Mouse (Mus musculus) limb, embryonic 15.5 days (tissue): ENCODE measurements around the gene Gm49333. TPM values are rescaled to one million over a fixed set of nuclear protein-coding genes. Genes with fewer than 3 reads are reported as not detected.

Experiments
- ATAC-seq: fragments of 200-750 bp; cut with Nextera tagmentation; 2 replicates; pipeline ENCODE4 v1.8.0; 2017; ENCODE audit warnings: low read depth, moderate TSS enrichment; ENCODE audit not compliant: insufficient number of reproducible peaks, low FRiP score, low TSS enrichment
- H3K27ac ChIP-seq: fragments of 300-500 bp; sonication (generic); 2 replicates; pipeline ENCODE4 v1.5.1; 2015; ENCODE audit warnings: moderate library complexity, mild to moderate bottlenecking, inconsistent platforms
- H3K27me3 ChIP-seq: fragments of 300-500 bp; sonication (generic); 2 replicates; pipeline ENCODE4 v1.6.1; 2015; ENCODE audit warnings: inconsistent platforms
- H3K36me3 ChIP-seq: fragments of 300-500 bp; sonication (generic); 2 replicates; pipeline ENCODE4 v1.6.1; 2015; ENCODE audit warnings: inconsistent platforms
- H3K4me1 ChIP-seq: fragments of 300-500 bp; sonication (generic); 2 replicates; pipeline ENCODE4 v1.6.1; 2015; ENCODE audit warnings: inconsistent platforms
- H3K4me2 ChIP-seq: fragments of 300-500 bp; sonication (generic); 2 replicates; pipeline ENCODE4 v1.6.1; 2015; ENCODE audit warnings: mild to moderate bottlenecking, inconsistent platforms
- H3K4me3 ChIP-seq: fragments of 300-500 bp; sonication (generic); 2 replicates; pipeline ENCODE4 v1.5.1; 2015; ENCODE audit warnings: mild to moderate bottlenecking, inconsistent platforms
- H3K9ac ChIP-seq: fragments of 300-500 bp; sonication (generic); 2 replicates; pipeline ENCODE4 v1.6.1; 2015; ENCODE audit warnings: inconsistent platforms
- H3K9me3 ChIP-seq: fragments of 300-500 bp; sonication (generic); 2 replicates; pipeline ENCODE4 v1.6.1; 2016; ENCODE audit warnings: inconsistent platforms
- WGBS: fragments of 180-500 bp; shearing (Covaris S2); methylation state at CpG from one replicate; pipeline ENCODE4 v1.1.7; 2015; 5-methylcytosine and 5-hydroxymethylcytosine counted together
- polyA plus RNA-seq: library from polyadenylated mRNA; unstranded; fragments of >200 nt; fragmentation: Nextera tagmentation; extraction: Ambion mirVana; gene quantifications from 2 replicates; pipeline ENCODE4 v1.2.1, GENCODE M21; 2015

Gm49333 gene
- not detected in 2 replicates for polyA plus RNA-seq

GRCm38 (mm10) chr16:20611357-20612227 is at the start of gene Gm49333, which contains the start of the genes Eef1akmt4 and Alg3:
Gene Gm49333 (plus strand): TSS chr16:20611610.
Gene Eef1akmt4 (plus strand): TSS chr16:20611593.
Gene Alg3 (minus strand): TSS chr16:20611735.
- Histone ChIP-seq H3K4me3 (peak within 1 kb of the TSS; percentile 58), H3K9ac (peak within 1 kb of the TSS; percentile 61), H3K4me1 (peaks cover 9% of the 10 kb centered on the region), H3K27ac (peak within 1 kb of the TSS; percentile 85), H3K36me3 (peaks cover 17% of the 10 kb centered on the region), H3K27me3 (no peaks in the 10 kb centered on the region), H3K9me3 (no peaks in the 10 kb centered on the region), H3K4me2 (peak within 1 kb of the TSS; percentile 91)
- 2% methylated on average over 41 of the region's 41 CpGs for WGBS
- ATAC-seq, result peak; percentile 94

- no peak overlapping the region for H3K27ac ChIP-seq
- H3K4me2 ChIP-seq, result no peak overlapping the region
- no peaks in the 10 kb centered on the region for H3K27me3 ChIP-seq
- 74% methylated on average over 1 of the region's 1 CpGs for WGBS
- H3K4me3 ChIP-seq, result no peak overlapping the region
- no peak overlapping the region for H3K9ac ChIP-seq
- no peaks in the 10 kb centered on the region for H3K9me3 ChIP-seq
- no peak for ATAC-seq
- peaks cover 31% of the 10 kb centered on the region for H3K36me3 ChIP-seq
- no peaks in the 10 kb centered on the region for H3K4me1 ChIP-seq
These were observed 46.3 kb upstream of the Gm49333 start for GRCm38 (mm10) chr16:20565075-20565474.

DNA sequence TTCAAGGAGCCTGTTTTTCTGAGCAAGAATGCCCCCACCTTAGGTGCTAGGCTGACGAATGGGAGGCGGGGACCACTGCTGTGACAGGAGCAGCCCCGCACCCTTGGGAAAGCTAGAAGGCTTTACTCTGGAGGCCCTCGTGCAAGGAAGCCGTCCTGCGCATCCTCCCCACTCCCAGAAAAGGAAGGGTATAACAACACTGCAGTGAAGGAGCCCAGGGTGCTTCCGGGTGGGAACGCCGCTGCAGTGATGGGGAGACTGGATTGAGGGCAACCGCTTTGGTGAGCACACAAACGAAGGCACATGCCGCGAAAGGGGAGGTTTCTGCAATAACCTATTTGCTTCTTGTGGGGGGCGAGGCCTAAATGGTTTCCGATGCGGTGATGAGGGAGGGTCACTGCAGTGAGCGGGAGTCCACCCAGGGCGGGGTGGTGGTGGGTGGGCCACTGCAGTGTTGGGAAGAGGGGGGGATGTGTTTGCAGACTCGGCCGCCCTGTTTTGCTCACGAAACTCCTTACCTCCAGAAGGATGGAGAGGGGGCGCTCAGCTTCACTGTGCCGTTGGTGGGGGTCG is 22.0 kb upstream of the Gm49333 start, which contains the start of gene Vwa5b2:
TSS of gene Vwa5b2 (plus strand) at position 106 of the 573 bp plus-strand sequence.
- H3K27me3 ChIP-seq, result peaks cover 61% of the 10 kb centered on the region
- H3K4me1 ChIP-seq, result peaks cover 23% of the 10 kb centered on the region

DNA sequence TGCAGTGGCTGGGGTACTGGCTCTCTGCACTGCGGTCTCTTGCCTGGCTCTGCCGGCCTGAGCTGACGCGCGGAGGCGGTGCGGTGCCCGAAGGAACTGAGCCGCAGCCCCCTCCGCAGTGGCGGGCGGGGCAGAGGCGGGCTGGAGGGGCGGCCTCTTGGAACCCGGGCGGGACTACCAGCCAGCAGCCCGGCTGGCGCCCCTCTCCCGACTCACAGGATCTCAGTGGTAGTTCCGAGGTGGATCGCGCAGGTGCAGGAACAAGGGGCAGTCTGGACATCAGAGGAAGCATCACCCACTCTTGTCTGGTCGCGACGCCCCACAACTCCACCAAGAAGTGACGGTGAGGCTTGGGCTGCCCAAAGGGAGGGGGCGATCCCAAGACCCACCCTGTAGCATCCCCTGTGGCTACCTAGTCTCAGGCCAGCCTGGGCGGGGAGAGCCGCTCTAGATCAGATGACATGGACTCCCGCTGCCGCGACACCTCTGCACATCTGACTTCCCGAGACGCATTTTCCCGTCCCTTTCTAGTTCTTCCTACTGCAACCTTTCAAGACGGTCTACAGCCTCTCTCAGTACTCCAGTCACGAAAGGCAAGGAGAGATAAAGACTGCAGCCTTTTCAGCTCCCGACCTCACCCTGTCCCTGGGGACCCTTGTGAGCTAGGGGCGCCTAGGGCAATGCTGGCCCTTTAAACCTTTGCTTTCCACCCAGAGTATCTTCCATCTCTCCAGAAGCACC is 21.3 kb upstream of the Gm49333 start:
- no peak overlapping the region for H3K27ac ChIP-seq

More for the DNA sequence above, 22.0 kb upstream of the Gm49333 start, which contains the start of gene Vwa5b2:
- WGBS, result 2% methylated on average over 24 of the region's 24 CpGs
- Histone ChIP-seq H3K27ac (no peak within 1 kb of the TSS), H3K4me2 (peak within 1 kb of the TSS; percentile 94), H3K9me3 (no peaks in the 10 kb centered on the region), H3K4me3 (peak within 1 kb of the TSS; percentile 52), H3K9ac (peak within 1 kb of the TSS; percentile 21), H3K36me3 (no peaks in the 10 kb centered on the region)
- ATAC-seq, result peak; percentile 69

GRCm38 (mm10) chr16:20590680-20591038 is 20.8 kb upstream of the Gm49333 start:
- ATAC-seq, result no peak
- Histone ChIP-seq H3K9me3 (no peaks in the 10 kb centered on the region), H3K4me2 (peak overlapping the region; percentile 94), H3K4me1 (peaks cover 23% of the 10 kb centered on the region), H3K27me3 (peaks cover 69% of the 10 kb centered on the region), H3K36me3 (no peaks in the 10 kb centered on the region), H3K4me3 (peak overlapping the region; percentile 52), H3K9ac (no peak overlapping the region), H3K27ac (no peak overlapping the region)
- 2% methylated on average over 17 of the region's 17 CpGs for WGBS

More for the DNA sequence above, 21.3 kb upstream of the Gm49333 start:
- Histone ChIP-seq H3K36me3 (no peaks in the 10 kb centered on the region), H3K9me3 (no peaks in the 10 kb centered on the region), H3K4me1 (peaks cover 23% of the 10 kb centered on the region), H3K27me3 (peaks cover 65% of the 10 kb centered on the region), H3K4me3 (peak overlapping the region; percentile 52), H3K9ac (peak overlapping the region; percentile 21), H3K4me2 (peak overlapping the region; percentile 94)
- WGBS, result under 1% methylated on average over 37 of the region's 39 CpGs
- ATAC-seq, result peak; percentile 57

GRCm38 (mm10) chr16:20591076-20591705 is 20.2 kb upstream of the Gm49333 start:
- ATAC-seq, result no peak
- Histone ChIP-seq H3K9ac (no peak overlapping the region), H3K4me3 (peak overlapping the region; percentile 52), H3K36me3 (no peaks in the 10 kb centered on the region), H3K4me1 (peaks cover 23% of the 10 kb centered on the region), H3K9me3 (no peaks in the 10 kb centered on the region), H3K27me3 (peaks cover 74% of the 10 kb centered on the region), H3K27ac (no peak overlapping the region), H3K4me2 (peak overlapping the region; percentile 94; the same call in 1 of the 2 replicates)
- 3% methylated on average over 48 of the region's 48 CpGs for WGBS

DNA sequence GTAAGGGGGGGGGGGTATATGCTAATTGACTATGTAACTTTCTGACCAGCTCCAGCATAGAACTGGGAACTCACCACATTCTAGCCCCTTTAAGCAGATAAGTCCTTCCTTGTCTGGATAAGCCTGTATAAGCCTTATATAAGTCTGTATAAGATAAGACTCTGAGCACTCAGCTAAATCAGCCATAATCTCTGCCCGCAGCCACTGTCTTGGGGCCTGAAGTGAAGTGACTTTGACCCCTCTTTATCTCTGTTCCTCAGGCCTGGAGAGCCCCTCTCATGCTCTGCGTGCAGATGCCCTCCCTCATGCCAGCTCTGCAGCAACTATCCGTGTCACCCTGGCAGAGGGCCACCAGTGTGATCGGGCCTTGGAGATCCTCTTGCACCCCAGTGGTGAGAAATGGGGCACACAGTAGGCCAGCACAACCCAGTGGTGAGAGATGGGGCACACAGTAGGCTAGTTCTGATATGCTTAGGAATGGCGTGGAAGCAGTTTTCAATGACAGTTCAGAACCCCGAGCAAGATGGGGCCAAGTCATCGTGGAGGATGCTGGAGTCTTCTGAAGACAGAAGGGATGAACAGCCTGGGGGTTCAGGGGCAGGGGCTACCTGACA is 16.2 kb upstream of the Gm49333 start:
- Histone ChIP-seq H3K9me3 (no peaks in the 10 kb centered on the region), H3K4me3 (no peak overlapping the region), H3K27me3 (peaks cover 57% of the 10 kb centered on the region), H3K4me2 (no peak overlapping the region), H3K36me3 (no peaks in the 10 kb centered on the region), H3K9ac (no peak overlapping the region), H3K27ac (no peak overlapping the region), H3K4me1 (peaks cover 13% of the 10 kb centered on the region)
- 84% methylated on average over 7 of the region's 7 CpGs for WGBS
- ATAC-seq, result no peak

DNA sequence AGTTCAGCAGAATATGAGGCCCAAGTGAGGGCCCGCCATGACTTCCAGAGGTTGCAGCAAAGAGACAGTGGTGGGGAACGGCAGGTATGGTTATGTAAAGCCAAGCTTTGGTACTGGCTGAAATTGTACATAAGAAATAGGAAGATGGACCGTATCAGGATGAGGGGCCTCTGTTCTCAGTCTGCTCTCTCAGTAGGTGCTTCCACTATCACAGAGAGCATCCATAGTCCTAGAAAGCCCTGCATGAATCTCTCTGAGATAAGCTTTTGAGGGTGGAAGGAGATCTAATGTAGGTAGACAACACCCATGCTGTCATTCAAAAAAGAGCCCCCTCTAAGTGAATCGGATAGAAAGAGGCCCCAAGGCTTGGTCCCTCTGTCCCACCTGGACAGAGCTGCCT is 15.7 kb upstream of the Gm49333 start:
- Histone ChIP-seq H3K27ac (no peak overlapping the region), H3K36me3 (no peaks in the 10 kb centered on the region), H3K9me3 (no peaks in the 10 kb centered on the region), H3K9ac (no peak overlapping the region), H3K27me3 (peaks cover 51% of the 10 kb centered on the region), H3K4me2 (no peak overlapping the region), H3K4me3 (no peak overlapping the region), H3K4me1 (peaks cover 7% of the 10 kb centered on the region)
- WGBS, result 85% methylated on average over 4 of the region's 4 CpGs
- ATAC-seq, result no peak

DNA sequence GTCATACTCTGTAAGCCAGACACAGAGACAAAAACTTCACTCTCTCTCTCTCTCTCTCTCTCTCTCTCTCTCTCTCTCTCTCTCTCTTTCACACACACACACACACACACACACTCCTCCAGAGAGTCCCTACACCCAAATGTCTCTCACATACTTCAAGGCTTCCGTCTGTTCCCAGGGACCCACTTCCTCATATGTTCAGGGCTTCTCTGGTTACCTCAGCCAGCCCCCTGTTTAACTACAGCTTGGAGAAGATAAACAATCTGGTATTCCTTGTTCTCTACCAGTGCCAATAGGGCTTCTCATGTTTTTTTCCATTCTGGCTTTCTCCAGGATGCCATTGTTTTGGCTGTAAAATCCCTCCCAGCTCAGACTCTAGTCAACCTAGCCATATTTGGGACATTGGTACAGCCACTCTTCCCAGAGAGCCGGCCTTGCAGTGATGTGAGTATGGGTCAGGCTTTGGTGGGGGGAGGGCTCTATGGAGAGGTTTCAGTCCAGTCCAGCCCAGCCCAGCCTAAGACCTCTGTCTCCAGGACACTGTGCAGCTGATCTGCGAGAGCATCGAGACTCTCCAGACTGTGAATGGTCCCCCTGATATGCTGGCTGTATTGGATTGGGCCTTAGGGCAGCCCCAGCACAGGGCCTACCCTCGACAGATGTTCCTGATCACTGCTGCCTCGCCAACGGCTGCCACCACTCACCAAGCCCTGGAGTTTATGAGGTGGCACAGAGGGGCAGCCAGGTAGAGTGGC is 14.5 kb upstream of the Gm49333 start:
- Histone ChIP-seq H3K4me3 (no peak overlapping the region), H3K4me1 (no peaks in the 10 kb centered on the region), H3K9ac (no peak overlapping the region), H3K4me2 (no peak overlapping the region), H3K36me3 (no peaks in the 10 kb centered on the region), H3K9me3 (no peaks in the 10 kb centered on the region), H3K27me3 (peaks cover 40% of the 10 kb centered on the region), H3K27ac (no peak overlapping the region)
- WGBS, result 37% methylated on average over 7 of the region's 7 CpGs
- ATAC-seq, result no peak

- H3K4me1 ChIP-seq, result peaks cover 6% of the 10 kb centered on the region; the same call in 1 of the 2 replicates
- H3K9ac ChIP-seq, result no peak overlapping the region
- H3K27ac ChIP-seq, result no peak overlapping the region
- no peaks in the 10 kb centered on the region for H3K9me3 ChIP-seq
- 78% methylated on average over 5 of the region's 5 CpGs for WGBS
- no peak for ATAC-seq
- peaks cover 12% of the 10 kb centered on the region for H3K36me3 ChIP-seq
- H3K4me3 ChIP-seq, result no peak overlapping the region
- peaks cover 7% of the 10 kb centered on the region for H3K27me3 ChIP-seq
- no peak overlapping the region for H3K4me2 ChIP-seq
These were observed 10.9 kb upstream of the Gm49333 start for GRCm38 (mm10) chr16:20600511-20600910.
